Comparison of ENCODE assay signal across 8 mouse cellular contexts in genomic region chr9:57071801-57072351, GRCm38 (mm10). TPM values are rescaled to one million over a fixed set of nuclear protein-coding genes. Genes with fewer than 3 reads are reported as not detected.
A peak's percentile ranks its signal among the peaks of the same experiment; 100 is the strongest.
DNase-seq lines count a peak whose midpoint lies in the region; ATAC-seq and TF ChIP-seq lines count a peak whose summit lies in the region.

Sin3a (plus strand) TSS chr9:57072040.

- H3K36me3 ChIP-seq in E14TG2a.4 (ENCODE audit: insufficient read depth, low read length) = 0 out of 2 replicates have a peak, but pooled peaks cover 2% of the 10 kb centered on the region
- H3K36me3 ChIP-seq in forebrain, embryonic 13.5 days (ENCODE audit: poor library complexity, severe bottlenecking) = no peaks in the 10 kb centered on the region
- H3K36me3 ChIP-seq in liver, embryonic 16.5 days (ENCODE audit: control insufficient read depth, insufficient read depth) = no peaks in the 10 kb centered on the region
- no peaks in the 10 kb centered on the region for H3K36me3 ChIP-seq in neural tube, embryonic 12.5 days

- peak; percentile 75 for DNase-seq in c-Kit-positive CD71-negative TER-119-negative erythroid progenitor cells, embryonic 14.5 days (ENCODE audit: low read depth)
- peak; percentile 64 to 68 for DNase-seq in heart, postnatal 14 days
- DNase-seq in large intestine, adult 2 months (ENCODE audit: low read depth, low spot score) = no peak
- peak; percentile 61 for DNase-seq in telencephalon, adult 2 months (ENCODE audit: low read depth, low spot score)

- H3K4me3 ChIP-seq in E14TG2a.4 (replicated peaks; ENCODE audit: low read length) = peak within 1 kb of the TSS; percentile 98
- peak within 1 kb of the TSS; percentile 89 for H3K4me3 ChIP-seq in forebrain, embryonic 13.5 days
- peak within 1 kb of the TSS; percentile 64 for H3K4me3 ChIP-seq in liver, embryonic 16.5 days (ENCODE audit: low read depth, low read length)
- peak within 1 kb of the TSS; percentile 79 for H3K4me3 ChIP-seq in neural tube, embryonic 12.5 days

- no peak for ATAC-seq in forebrain, embryonic 13.5 days
- no peak for ATAC-seq in liver, embryonic 16.5 days (ENCODE audit: low read depth)
- ATAC-seq in neural tube, embryonic 12.5 days (ENCODE audit: low FRiP score, low read depth) = no peak

- TF ChIP-seq CTCF in E14TG2a.4 (conservative IDR thresholded peaks at IDR 0.05; ENCODE audit: low read length) = no peak

- peak within 1 kb of the TSS; percentile 78 for H3K9ac ChIP-seq in forebrain, embryonic 13.5 days
- H3K9ac ChIP-seq in liver, embryonic 16.5 days (ENCODE audit: low read depth, low read length) = peak within 1 kb of the TSS; percentile 84
- H3K9ac ChIP-seq in neural tube, embryonic 12.5 days = peak within 1 kb of the TSS; percentile 76

- intact Hi-C loops in heart, postnatal 14 days (cut with DNase I) = loop anchor here (2.0 to 10.0 kb wide), 4 partner anchors 59 to 363 kb away; partner anchors contain the start of genes Man2c1, Snupn and Snx33

- H3K4me2 ChIP-seq in forebrain, embryonic 13.5 days = peak within 1 kb of the TSS; percentile 92
- peak within 1 kb of the TSS; percentile 95 for H3K4me2 ChIP-seq in liver, embryonic 16.5 days (ENCODE audit: low read depth, low read length)
- peak within 1 kb of the TSS; percentile 94 for H3K4me2 ChIP-seq in neural tube, embryonic 12.5 days (replicated peaks)

- H3K27me3 ChIP-seq in E14TG2a.4 (ENCODE audit: insufficient read depth, low read length) = no peaks in the 10 kb centered on the region
- no peaks in the 10 kb centered on the region for H3K27me3 ChIP-seq in forebrain, embryonic 13.5 days
- H3K27me3 ChIP-seq in liver, embryonic 16.5 days (ENCODE audit: control insufficient read depth, insufficient read depth, low read depth, low read length) = no peaks in the 10 kb centered on the region
- H3K27me3 ChIP-seq in neural tube, embryonic 12.5 days (replicated peaks) = no peaks in the 10 kb centered on the region

- H3K4me1 ChIP-seq in E14TG2a.4 (replicated peaks; ENCODE audit: low read depth, low read length) = peaks cover 37% of the 10 kb centered on the region
- H3K4me1 ChIP-seq in forebrain, embryonic 13.5 days = peaks cover 22% of the 10 kb centered on the region
- H3K4me1 ChIP-seq in liver, embryonic 16.5 days (ENCODE audit: control insufficient read depth, low read depth, low read length) = peaks cover 42% of the 10 kb centered on the region
- H3K4me1 ChIP-seq in neural tube, embryonic 12.5 days = peaks cover 18% of the 10 kb centered on the region

- H3K9me3 ChIP-seq in E14TG2a.4 (ENCODE audit: low read length) = no peaks in the 10 kb centered on the region
- no peaks in the 10 kb centered on the region for H3K9me3 ChIP-seq in forebrain, embryonic 13.5 days (replicated peaks)
- no peaks in the 10 kb centered on the region for H3K9me3 ChIP-seq in liver, embryonic 16.5 days (replicated peaks; ENCODE audit: control insufficient read depth, low read length)
- H3K9me3 ChIP-seq in neural tube, embryonic 12.5 days = no peaks in the 10 kb centered on the region

- H3K27ac ChIP-seq in forebrain, embryonic 13.5 days = peak within 1 kb of the TSS; percentile 98
- peak within 1 kb of the TSS; percentile 99 for H3K27ac ChIP-seq in liver, embryonic 16.5 days (ENCODE audit: low read length)
- peak within 1 kb of the TSS; percentile 88 for H3K27ac ChIP-seq in neural tube, embryonic 12.5 days

- WGBS in forebrain, embryonic 13.5 days = under 1% methylated on average over 34 of the region's 34 CpGs
- under 1% methylated on average over 34 of the region's 34 CpGs for WGBS in large intestine, adult 2 months
- 0% methylated on average over 34 of the region's 34 CpGs for WGBS in liver, embryonic 16.5 days (ENCODE audit: insufficient replicate concordance)
- under 1% methylated on average over 34 of the region's 34 CpGs for WGBS in neural tube, embryonic 12.5 days

RNA-seq across cellular contexts. Expression of gene Sin3a, which starts in this region (rescaled TPM):
- 33.8 and 43.9 TPM in 2 replicates for polyA plus RNA-seq in forebrain, embryonic 13.5 days (2015; fragmentation: Nextera tagmentation; extraction: Ambion mirVana)
- total RNA-seq in heart, postnatal 14 days (2021) = 10 to 100 TPM; 37.7 to 40.7 TPM
- 25.4 and 48.5 TPM in 2 replicates for polyA plus RNA-seq in large intestine, adult 2 months (2012; rRNA removed)
- 13.4 and 14.5 TPM in 2 replicates for polyA plus RNA-seq in liver, embryonic 16.5 days (2015; fragmentation: Nextera tagmentation; extraction: Ambion mirVana)
- 33.0 and 33.7 TPM in 2 replicates for polyA plus RNA-seq in neural tube, embryonic 12.5 days (2016; fragmentation: Nextera tagmentation; extraction: Ambion mirVana)
